Mouse (Mus musculus): ENCODE data around the gene Magi1.

GRCm38 (mm10) chr6:94190830-94191229 lies 92.9 kb downstream of the Magi1 start:
- TF ChIP-seq CTCF (IDR thresholded peaks at IDR 0.05; ENCODE audit: borderline replicate concordance, extremely low read depth, insufficient read depth, insufficient read length) (no peak), POLR2A (IDR thresholded peaks at IDR 0.05; ENCODE audit: borderline replicate concordance, extremely low read depth, insufficient read depth, insufficient read length, poor library complexity, severe bottlenecking) (no peak)

Data from brain, embryonic 14.5 days (tissue).